Mouse (Mus musculus) embryonic facial prominence, embryonic 11.5 days (tissue): ENCODE measurements around the gene Adh6a. TPM values are rescaled to one million over a fixed set of nuclear protein-coding genes. Genes with fewer than 3 reads are reported as not detected.

Source experiments
- polyA plus RNA-seq: library from polyadenylated mRNA; unstranded; fragments of >200 nt; fragmentation: Nextera tagmentation; extraction: Ambion mirVana; gene quantifications from 2 replicates; pipeline ENCODE4 v1.2.1, GENCODE M21; 2014

Gene Adh6a
- polyA plus RNA-seq, 1 experiment from 2014 or later = not detected

Other genes starting within 250 kb of the Adh6a start
- 0.07 and 0.17 TPM in 2 replicates for gene 1110002E22Rik, start 248.2 kb upstream of the Adh6a start, polyA plus RNA-seq
- not detected in 2 replicates for gene Gm5105, start 245.9 kb upstream of the Adh6a start, polyA plus RNA-seq
- 16.5 and 17.2 TPM in 2 replicates for gene Trmt10a, start 169.8 kb upstream of the Adh6a start, polyA plus RNA-seq
- gene Mttp, start 168.3 kb upstream of the Adh6a start, polyA plus RNA-seq = 8.3 and 9.2 TPM in 2 replicates
- gene 4930579F01Rik, start 119.5 kb upstream of the Adh6a start, polyA plus RNA-seq = not detected in 2 replicates
- not detected in 2 replicates for gene Adh7, start 95.5 kb upstream of the Adh6a start, polyA plus RNA-seq
- gene Adh1, start 52.3 kb upstream of the Adh6a start, polyA plus RNA-seq = 0.39 TPM in 1 of 2 replicates, not detected in the other
- gene Adh6b, start 28.5 kb downstream of the Adh6a start, polyA plus RNA-seq = 0.52 and 0.53 TPM in 2 replicates
- not detected in 2 replicates for gene Adh4, start 102.2 kb downstream of the Adh6a start, polyA plus RNA-seq
- 285 and 303 TPM in 2 replicates for gene Adh5, start 129.8 kb downstream of the Adh6a start, polyA plus RNA-seq
- gene Metap1, start 176.2 kb downstream of the Adh6a start, polyA plus RNA-seq = 54.2 and 58.3 TPM in 2 replicates
- 559 and 560 TPM in 2 replicates for gene Eif4e, start 212.9 kb downstream of the Adh6a start, polyA plus RNA-seq